Mouse (Mus musculus) stomach, embryonic 16.5 days (tissue): ENCODE data around the gene Nuak2. TPM values are rescaled to one million over a fixed set of nuclear protein-coding genes. Genes with fewer than 3 reads are reported as not detected.
A peak's percentile ranks its signal among the peaks of the same experiment; 100 is the strongest.

ENCODE experiments used
- ATAC-seq: fragments of 200-750 bp; cut with Nextera tagmentation; 2 replicates; pipeline ENCODE4 v1.8.0; 2017; ENCODE audit warnings: moderate number of reproducible peaks, moderate TSS enrichment; ENCODE audit not compliant: insufficient read depth, low FRiP score
- H3K27ac ChIP-seq: fragments of 300-500 bp; sonication (generic); 2 replicates; pipeline ENCODE4 v1.5.1; 2014; ENCODE audit warnings: low read length
- H3K27me3 ChIP-seq: fragments of 300-500 bp; sonication (generic); 2 replicates; pipeline ENCODE4 v1.6.1; 2014; ENCODE audit warnings: low read length, control low read depth, mixed read lengths; ENCODE audit not compliant: control insufficient read depth, insufficient read depth
- H3K36me3 ChIP-seq: fragments of 300-500 bp; sonication (generic); 2 replicates; pipeline ENCODE4 v1.6.1; 2014; ENCODE audit warnings: low read length; ENCODE audit not compliant: control insufficient read depth, insufficient read depth
- H3K4me1 ChIP-seq: fragments of 300-500 bp; sonication (generic); 2 replicates; pipeline ENCODE4 v1.6.1; 2014; ENCODE audit warnings: low read length, control low read depth, mixed read lengths; ENCODE audit not compliant: control insufficient read depth, insufficient read depth
- H3K4me2 ChIP-seq: fragments of 300-500 bp; sonication (generic); 2 replicates; pipeline ENCODE4 v1.6.1; 2014; ENCODE audit warnings: low read depth, low read length, mixed read lengths
- H3K4me3 ChIP-seq: fragments of 300-500 bp; sonication (generic); replicated peaks from 2 replicates; pipeline ENCODE4 v1.5.1; 2014; ENCODE audit warnings: mild to moderate bottlenecking, low read length
- H3K9ac ChIP-seq: fragments of 300-500 bp; sonication (generic); 2 replicates; pipeline ENCODE4 v1.6.1; 2014; ENCODE audit warnings: low read length
- H3K9me3 ChIP-seq: fragments of 300-500 bp; sonication (generic); replicated peaks from 2 replicates; pipeline ENCODE4 v1.6.1; 2016; ENCODE audit warnings: low read length, control low read depth; ENCODE audit not compliant: control insufficient read depth
- WGBS: fragments of 180-500 bp; shearing (Covaris S2); extraction: QIAGEN DNeasy Blood & Tissue Kit; methylation state at CpG from one replicate; pipeline ENCODE4 v1.1.7; 2014; 5-methylcytosine and 5-hydroxymethylcytosine counted together
- polyA plus RNA-seq: library from polyadenylated mRNA; unstranded; fragments of >200 nt; fragmentation: Nextera tagmentation; extraction: Ambion mirVana; gene quantifications from 2 replicates; pipeline ENCODE4 v1.2.1, GENCODE M21; 2015

The Nuak2 gene
- polyA plus RNA-seq, 1 experiment from 2014 or later = 6.9 TPM

GRCm38 (mm10) chr1:132316625-132316994 lies 684 bp downstream of the Nuak2 start:
- H3K4me3 ChIP-seq = peak overlapping the region; percentile 53
- no peaks in the 10 kb centered on the region for H3K27me3 ChIP-seq
- H3K27ac ChIP-seq = peak overlapping the region; percentile 9
- peaks cover 14% of the 10 kb centered on the region; the same call in 1 of the 2 replicates for H3K4me1 ChIP-seq
- 36% methylated on average over 7 of the region's 7 CpGs for WGBS
- no peaks in the 10 kb centered on the region for H3K36me3 ChIP-seq
- peak overlapping the region; percentile 67 for H3K9ac ChIP-seq
- ATAC-seq = no peak
- peak overlapping the region; percentile 70 for H3K4me2 ChIP-seq
- H3K9me3 ChIP-seq = no peaks in the 10 kb centered on the region

- WGBS = 56% methylated on average over 4 of the region's 4 CpGs
- Histone ChIP-seq H3K4me2 (peak overlapping the region; percentile 70), H3K9ac (no peak overlapping the region), H3K27ac (peak overlapping the region; percentile 60; the same call in 1 of the 2 replicates), H3K9me3 (no peaks in the 10 kb centered on the region), H3K36me3 (no peaks in the 10 kb centered on the region), H3K4me1 (peaks cover 16% of the 10 kb centered on the region), H3K27me3 (no peaks in the 10 kb centered on the region), H3K4me3 (peak overlapping the region; percentile 53)
- ATAC-seq = no peak
These were observed 1.5 kb downstream of the Nuak2 start for GRCm38 (mm10) chr1:132317413-132317812.

- no peaks in the 10 kb centered on the region for H3K36me3 ChIP-seq
- 46% methylated on average over 8 of the region's 8 CpGs for WGBS
- peaks cover 24% of the 10 kb centered on the region for H3K4me1 ChIP-seq
- no peak for ATAC-seq
- H3K27ac ChIP-seq = peak overlapping the region; percentile 71
- no peaks in the 10 kb centered on the region for H3K9me3 ChIP-seq
- peak overlapping the region; percentile 70 for H3K4me2 ChIP-seq
- H3K27me3 ChIP-seq = no peaks in the 10 kb centered on the region
- peak overlapping the region; percentile 51; the same call in 1 of the 2 replicates for H3K9ac ChIP-seq
- peak overlapping the region; percentile 53 for H3K4me3 ChIP-seq
These were observed 2.3 kb downstream of the Nuak2 start for GRCm38 (mm10) chr1:132317894-132318863.

GRCm38 (mm10) chr1:132319242-132319641 lies 3.3 kb downstream of the Nuak2 start:
- Histone ChIP-seq H3K9ac (no peak overlapping the region), H3K4me2 (no peak overlapping the region), H3K36me3 (no peaks in the 10 kb centered on the region), H3K4me3 (no peak overlapping the region), H3K27ac (peak overlapping the region; percentile 71), H3K4me1 (peaks cover 24% of the 10 kb centered on the region), H3K9me3 (no peaks in the 10 kb centered on the region), H3K27me3 (no peaks in the 10 kb centered on the region)
- ATAC-seq = peak; percentile 54
- WGBS = 43% methylated on average over 5 of the region's 5 CpGs

GRCm38 (mm10) chr1:132321821-132322580 lies 6.1 kb downstream of the Nuak2 start:
- no peak overlapping the region for H3K4me3 ChIP-seq
- no peaks in the 10 kb centered on the region for H3K27me3 ChIP-seq
- ATAC-seq = no peak
- peak overlapping the region; percentile 32; the same call in 1 of the 2 replicates for H3K27ac ChIP-seq
- 0 out of 2 replicates have a peak overlapping the region, but pooled peaks have one; percentile 3 for H3K9ac ChIP-seq
- 0 out of 2 replicates have a peak overlapping the region, but pooled peaks have one; percentile 6 for H3K4me2 ChIP-seq
- H3K9me3 ChIP-seq = no peaks in the 10 kb centered on the region
- H3K4me1 ChIP-seq = peaks cover 21% of the 10 kb centered on the region
- H3K36me3 ChIP-seq = no peaks in the 10 kb centered on the region
- WGBS = 66% methylated on average over 7 of the region's 7 CpGs

GRCm38 (mm10) chr1:132322711-132323542 lies 7.0 kb downstream of the Nuak2 start:
- no peaks in the 10 kb centered on the region for H3K9me3 ChIP-seq
- H3K27me3 ChIP-seq = no peaks in the 10 kb centered on the region
- H3K4me3 ChIP-seq = no peak overlapping the region
- peak overlapping the region; percentile 6; the same call in 1 of the 2 replicates for H3K4me2 ChIP-seq
- 38% methylated on average over 13 of the region's 13 CpGs for WGBS
- H3K9ac ChIP-seq = peak overlapping the region; percentile 3; the same call in 1 of the 2 replicates
- no peak for ATAC-seq
- H3K4me1 ChIP-seq = peaks cover 21% of the 10 kb centered on the region
- H3K27ac ChIP-seq = peak overlapping the region; percentile 32; the same call in 1 of the 2 replicates
- no peaks in the 10 kb centered on the region for H3K36me3 ChIP-seq

- Histone ChIP-seq H3K27me3 (no peaks in the 10 kb centered on the region), H3K9ac (no peak overlapping the region), H3K36me3 (no peaks in the 10 kb centered on the region), H3K4me2 (no peak overlapping the region), H3K9me3 (no peaks in the 10 kb centered on the region), H3K4me1 (peaks cover 9% of the 10 kb centered on the region), H3K27ac (no peak overlapping the region), H3K4me3 (no peak overlapping the region)
- 53% methylated on average over 9 of the region's 9 CpGs for WGBS
- peak; percentile 45; the same call in 1 of the 2 replicates for ATAC-seq
These were observed 10.9 kb downstream of the Nuak2 start for GRCm38 (mm10) chr1:132326777-132327176.

- H3K9ac ChIP-seq = no peak overlapping the region
- H3K4me3 ChIP-seq = no peak overlapping the region
- no peaks in the 10 kb centered on the region for H3K27me3 ChIP-seq
- no peaks in the 10 kb centered on the region for H3K9me3 ChIP-seq
- no peak overlapping the region for H3K4me2 ChIP-seq
- H3K36me3 ChIP-seq = no peaks in the 10 kb centered on the region
- 76% methylated on average over 17 of the region's 17 CpGs for WGBS
- ATAC-seq = no peak
- no peak overlapping the region for H3K27ac ChIP-seq
- H3K4me1 ChIP-seq = peaks cover 7% of the 10 kb centered on the region
These were observed 11.6 kb downstream of the Nuak2 start for GRCm38 (mm10) chr1:132327477-132327876.
